Mouse (Mus musculus) right cerebral cortex, postnatal 14 days (tissue): ENCODE data around the gene Tc2n.
A peak's percentile ranks its signal among the peaks of the same experiment; 100 is the strongest.
"Not testable (repeated sequence)": the region's sequence is repeated elsewhere in the genome, so short reads cannot be mapped to it uniquely, and the experiment has no call there.

Experiments
- DNase-seq: peaks from one replicate; pipeline ENCODE4 v3.0.0; 2022

Tc2n gene

GRCm38 (mm10) chr12:101718054-101718754 lies at the start of gene Tc2n:
Tc2n (minus strand) TSS chr12:101718523.
- peak; percentile 15 for DNase-seq

GRCm38 (mm10) chr12:101767306-101768053 lies 49.2 kb upstream of the Tc2n start:
- DNase-seq = no peak

GRCm38 (mm10) chr12:101766228-101766852 lies 48.0 kb upstream of the Tc2n start:
- DNase-seq = no peak

GRCm38 (mm10) chr12:101764870-101765269 lies 46.5 kb upstream of the Tc2n start:
- no peak for DNase-seq

DNA sequence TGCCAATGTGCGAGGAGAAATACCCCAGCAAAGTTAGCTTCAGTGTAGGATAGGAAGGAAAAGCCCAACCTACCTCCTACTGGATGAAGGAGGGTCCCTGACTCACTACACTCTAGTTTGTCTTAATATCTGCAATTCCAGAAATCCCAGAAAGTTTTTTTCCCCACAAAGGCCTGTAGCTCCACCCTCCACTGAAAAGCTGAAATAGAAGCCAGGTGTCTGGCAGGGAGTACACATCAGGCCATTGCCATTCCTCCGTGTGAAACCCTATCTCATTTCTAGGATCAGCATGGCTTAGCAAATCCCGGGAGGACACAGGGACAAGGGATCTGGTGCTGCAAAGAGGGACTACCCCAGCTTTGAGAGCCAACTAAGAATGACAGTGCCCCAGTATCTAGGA lies 44.7 kb upstream of the Tc2n start:
- no peak for DNase-seq

GRCm38 (mm10) chr12:101762054-101762453 lies 43.7 kb upstream of the Tc2n start:
- no peak for DNase-seq

- DNase-seq = no peak
These were observed 41.2 kb upstream of the Tc2n start for GRCm38 (mm10) chr12:101759440-101760045.

DNA sequence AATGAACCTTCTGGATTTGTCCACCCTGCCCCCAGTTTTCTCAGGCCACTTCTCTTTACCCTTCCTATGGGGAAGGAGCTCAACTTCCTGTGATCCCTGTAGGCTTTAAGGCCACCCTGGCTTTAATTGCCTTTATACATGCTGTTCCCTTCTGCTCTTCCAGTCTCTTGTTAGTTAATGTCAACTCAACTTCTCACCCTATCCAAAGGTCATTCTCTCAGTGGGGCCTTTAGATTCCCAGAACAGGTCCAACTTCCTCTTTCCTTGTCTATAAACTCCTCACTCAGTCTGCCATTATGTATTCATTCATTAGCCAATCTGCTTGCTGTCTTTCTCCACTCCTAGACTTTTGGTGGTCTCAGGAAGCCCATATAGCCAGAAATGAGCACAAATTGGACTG lies 40.4 kb upstream of the Tc2n start:
- DNase-seq = no peak

- no peak for DNase-seq
These were observed 24.1 kb upstream of the Tc2n start for GRCm38 (mm10) chr12:101742375-101742774.

- no peak for DNase-seq
These were observed 22.2 kb upstream of the Tc2n start for GRCm38 (mm10) chr12:101740486-101740885.

- no peak for DNase-seq
These were observed 21.7 kb upstream of the Tc2n start for GRCm38 (mm10) chr12:101740045-101740444.

- DNase-seq = no peak
These were observed 430 bp upstream of the Tc2n start for GRCm38 (mm10) chr12:101718755-101719150.

DNA sequence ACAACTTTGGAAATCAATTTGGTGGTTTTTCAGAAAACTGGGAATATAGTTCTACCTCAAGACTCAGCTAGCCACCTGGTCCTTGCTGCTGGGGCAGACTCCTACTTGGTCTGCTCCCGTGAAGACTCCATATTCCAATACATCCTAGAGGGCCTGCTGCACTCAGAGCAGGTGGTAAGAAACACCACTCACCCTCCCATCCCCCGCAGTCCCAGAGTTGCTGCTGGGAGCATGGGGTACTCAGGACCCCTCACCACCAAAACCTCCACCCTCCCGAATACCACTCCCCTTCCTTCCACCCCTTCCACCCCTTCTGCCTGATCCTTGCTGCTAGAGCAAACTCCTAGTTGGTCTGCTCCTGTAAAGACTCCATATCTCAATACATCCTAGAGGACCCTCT lies 19.1 kb downstream of the Tc2n start:
- no peak for DNase-seq

GRCm38 (mm10) chr12:101696521-101696920 lies 21.8 kb downstream of the Tc2n start:
- DNase-seq = no peak

DNA sequence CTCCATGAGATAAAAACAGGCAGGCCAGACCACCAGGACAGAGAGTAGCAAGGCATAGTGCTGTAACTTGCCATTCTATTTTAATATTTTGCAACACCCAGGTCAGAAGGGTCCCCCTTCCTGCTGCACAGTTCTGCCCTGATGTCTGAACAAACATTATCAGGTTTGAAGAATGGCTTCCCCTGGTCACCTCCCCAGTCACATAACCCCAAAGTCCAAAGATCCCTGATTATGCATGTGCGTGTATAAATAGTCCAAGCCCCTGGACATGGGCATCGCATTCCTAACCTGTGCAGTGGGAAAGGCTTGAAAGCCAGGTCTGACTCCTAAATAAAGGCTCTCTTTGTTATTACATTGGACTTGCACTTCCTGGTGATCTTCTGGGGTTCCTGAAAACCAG lies 37.8 kb downstream of the Tc2n start:
- DNase-seq = no peak

GRCm38 (mm10) chr12:101667502-101667901 lies 50.8 kb downstream of the Tc2n start:
- DNase-seq = no peak

GRCm38 (mm10) chr12:101633137-101633536 lies 85.2 kb downstream of the Tc2n start:
- DNase-seq = no peak

DNA sequence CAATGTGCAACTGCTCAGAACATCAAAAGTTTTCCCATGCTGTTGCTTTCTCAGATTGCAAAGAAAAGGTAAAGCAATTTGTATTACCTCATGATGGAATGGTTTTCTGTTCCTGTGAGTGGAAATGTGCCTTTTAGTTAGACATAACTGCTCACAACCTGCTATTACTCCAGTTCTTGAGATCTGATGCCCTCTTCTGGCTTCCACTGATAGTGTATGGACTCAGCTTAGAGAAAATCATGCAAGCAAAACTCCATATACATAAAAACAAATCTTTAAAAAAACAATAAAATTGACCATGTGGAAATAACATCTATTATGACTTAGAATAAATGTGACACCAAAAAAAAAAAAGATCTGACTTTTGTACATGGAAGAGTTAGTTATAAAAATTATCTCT lies 111.7 kb downstream of the Tc2n start:
- DNase-seq = not testable (repeated sequence)
